Mouse (Mus musculus) cerebellum, postnatal 4 days (tissue): ENCODE data around the gene Lgals4.

Experiments used
- DNase-seq, 2 experiments: peaks; one replicate each; pipeline ENCODE4 v3.0.0; 2022; ENCODE audit warnings: low spot score in 2 of 2, mixed read lengths in 1 of 2

Gene Lgals4

GRCm38 (mm10) chr7:28808221-28808941 is 25.3 kb upstream of the Lgals4 start, which contains the start of gene Hnrnpl:
Gene Hnrnpl, plus strand, starts transcription at chr7:28808541.
- no peak for DNase-seq

GRCm38 (mm10) chr7:28808957-28809393 is 24.7 kb upstream of the Lgals4 start:
- peak; percentile 82 to 95 for DNase-seq

- DNase-seq: peak in 1 of 2 experiments; percentile 61
Observed at GRCm38 (mm10) chr7:28809401-28810089, 24.1 kb upstream of the Lgals4 start.

- peak; percentile 98 to 99 for DNase-seq
Observed at GRCm38 (mm10) chr7:28810107-28811066, 23.3 kb upstream of the Lgals4 start.

GRCm38 (mm10) chr7:28811228-28811627 is 22.4 kb upstream of the Lgals4 start:
- peak; percentile 92 to 96 for DNase-seq

- no peak for DNase-seq
Observed at GRCm38 (mm10) chr7:28811640-28812275, 21.9 kb upstream of the Lgals4 start.

- DNase-seq: no peak
Observed at GRCm38 (mm10) chr7:28812436-28812835, 21.2 kb upstream of the Lgals4 start.

DNA sequence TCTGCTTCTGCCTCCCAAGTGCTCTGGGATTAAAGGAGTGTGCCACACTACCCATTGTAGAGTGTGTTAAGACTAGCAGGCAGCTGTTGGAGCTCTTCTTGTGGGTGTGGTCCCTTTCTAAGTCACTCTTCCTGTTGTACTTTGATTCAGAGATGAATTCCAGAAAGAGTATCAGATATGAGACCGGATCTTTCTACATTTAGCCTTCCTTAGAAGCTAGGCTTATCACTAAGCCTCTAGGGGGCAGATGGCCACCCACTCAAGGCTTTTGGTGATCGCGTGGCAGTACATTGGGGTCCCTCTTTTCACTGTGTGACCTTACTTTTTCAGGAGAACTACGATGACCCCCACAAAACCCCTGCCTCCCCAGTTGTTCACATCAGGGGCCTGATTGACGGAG is 20.7 kb upstream of the Lgals4 start:
- DNase-seq: no peak

DNA sequence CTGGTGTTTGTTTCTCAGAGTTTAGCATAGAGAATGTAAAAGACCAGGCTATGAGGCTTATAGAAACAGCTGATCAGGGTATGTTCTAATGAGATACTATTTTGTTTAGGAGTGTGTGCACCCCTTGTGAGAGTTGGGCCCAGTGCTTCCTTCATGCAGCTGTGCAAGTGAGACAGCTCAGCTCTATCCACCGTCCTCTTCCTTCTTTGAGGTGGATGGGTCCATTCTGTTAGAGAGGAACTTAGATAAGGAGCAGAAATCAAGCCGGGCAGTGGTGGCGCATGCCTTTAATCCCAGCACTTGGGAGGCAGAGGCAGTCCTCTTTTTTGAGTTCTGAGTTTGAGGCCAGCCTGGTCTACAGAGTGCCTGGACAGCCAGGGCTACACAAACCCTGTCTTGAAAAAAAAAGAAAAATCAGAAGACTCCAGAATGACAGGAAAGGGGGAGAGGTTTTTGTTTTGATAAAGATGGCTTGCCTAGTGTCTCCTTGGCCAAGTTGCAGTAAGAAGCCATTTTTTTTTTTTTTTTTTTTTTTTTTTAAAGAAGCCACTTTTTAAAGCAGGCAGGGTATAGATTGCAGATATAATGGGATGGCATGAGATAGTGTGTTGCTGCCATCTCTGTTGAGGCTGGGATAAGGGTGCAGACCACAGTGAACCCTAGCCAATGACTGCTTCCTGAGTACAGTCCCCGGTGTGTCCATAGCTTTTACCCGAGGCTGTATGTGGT is 19.2 kb upstream of the Lgals4 start:
- DNase-seq: no peak

GRCm38 (mm10) chr7:28815230-28815629 is 18.4 kb upstream of the Lgals4 start:
- DNase-seq: no peak

DNA sequence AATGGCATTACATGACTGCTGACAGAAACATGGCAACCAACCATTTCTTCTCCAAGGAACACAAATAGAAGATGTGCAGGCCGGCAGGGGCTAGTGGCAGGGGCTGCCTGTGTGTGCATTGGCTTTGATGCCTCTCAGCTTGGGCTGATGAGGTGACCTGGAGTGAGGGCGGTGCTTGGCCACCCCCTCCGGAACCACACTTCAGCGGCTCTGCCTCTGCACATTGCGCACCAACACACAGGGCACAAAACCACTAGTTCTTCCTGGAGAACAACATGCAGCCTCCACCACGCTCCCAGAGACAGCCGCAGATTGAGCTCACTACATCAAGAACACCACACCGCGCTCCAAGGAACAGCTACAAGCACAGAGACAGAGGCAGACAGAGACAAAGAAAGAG is 17.5 kb upstream of the Lgals4 start:
- DNase-seq: no peak

- DNase-seq: no peak
Observed at GRCm38 (mm10) chr7:28816920-28817319, 16.7 kb upstream of the Lgals4 start.

- DNase-seq: no peak
Observed at GRCm38 (mm10) chr7:28817524-28817923, 16.1 kb upstream of the Lgals4 start.

DNA sequence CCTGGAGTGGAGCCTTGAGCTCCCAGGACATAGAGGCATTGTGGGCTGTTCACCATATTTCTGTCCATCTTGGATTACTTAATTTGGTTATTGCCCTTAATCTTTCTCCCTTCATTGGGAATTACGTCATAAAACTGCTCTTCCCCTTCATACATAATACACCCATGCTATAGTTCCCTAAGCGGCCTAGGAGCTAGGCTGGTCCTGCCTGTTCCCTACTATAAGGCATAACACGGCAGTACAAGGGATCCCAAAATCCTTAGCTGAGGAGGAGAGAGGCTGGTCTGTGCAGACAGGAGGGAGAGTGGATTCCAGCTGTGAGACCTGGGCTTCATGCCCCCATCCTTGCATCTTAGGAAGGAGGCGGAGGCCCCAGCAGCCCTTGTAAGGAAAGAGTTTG is 15.7 kb upstream of the Lgals4 start:
- no peak for DNase-seq

DNA sequence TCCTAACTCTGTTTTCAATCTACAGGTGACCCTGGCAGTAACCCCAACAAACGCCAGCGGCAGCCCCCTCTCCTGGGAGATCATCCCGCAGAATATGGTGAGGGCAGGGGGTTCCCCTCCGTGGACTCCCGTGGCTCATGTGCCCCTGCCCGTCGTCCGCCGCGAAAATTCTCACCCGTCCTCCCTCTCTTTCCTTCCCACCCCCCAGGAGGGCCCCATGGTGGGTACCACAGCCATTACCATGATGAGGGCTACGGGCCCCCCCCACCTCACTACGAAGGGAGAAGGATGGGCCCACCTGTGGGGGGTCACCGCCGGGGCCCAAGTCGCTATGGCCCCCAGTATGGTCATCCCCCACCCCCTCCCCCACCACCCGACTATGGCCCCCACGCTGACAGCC is 15.2 kb upstream of the Lgals4 start:
- no peak for DNase-seq

- DNase-seq: no peak
Observed at GRCm38 (mm10) chr7:28818861-28819452, 14.7 kb upstream of the Lgals4 start.

DNA sequence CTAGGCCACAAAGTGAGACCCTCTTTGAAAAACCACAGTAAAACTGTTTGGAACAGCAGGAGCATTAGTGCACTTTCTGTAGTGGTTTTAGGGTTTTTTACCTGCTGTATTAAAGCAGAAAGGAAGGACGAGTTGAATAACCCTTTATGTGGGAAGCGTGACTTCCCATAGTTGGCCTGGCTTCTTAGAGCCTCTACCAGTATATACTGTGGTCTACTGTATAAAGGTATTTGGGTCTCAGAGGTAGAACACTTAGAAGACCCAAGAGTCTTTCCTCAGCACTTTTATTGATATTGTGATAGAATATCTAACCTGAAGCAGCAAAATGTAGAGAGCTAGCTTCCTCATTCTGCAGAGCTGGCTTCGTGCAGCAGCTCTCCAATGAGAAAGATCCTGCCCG is 14.1 kb upstream of the Lgals4 start:
- no peak for DNase-seq

DNA sequence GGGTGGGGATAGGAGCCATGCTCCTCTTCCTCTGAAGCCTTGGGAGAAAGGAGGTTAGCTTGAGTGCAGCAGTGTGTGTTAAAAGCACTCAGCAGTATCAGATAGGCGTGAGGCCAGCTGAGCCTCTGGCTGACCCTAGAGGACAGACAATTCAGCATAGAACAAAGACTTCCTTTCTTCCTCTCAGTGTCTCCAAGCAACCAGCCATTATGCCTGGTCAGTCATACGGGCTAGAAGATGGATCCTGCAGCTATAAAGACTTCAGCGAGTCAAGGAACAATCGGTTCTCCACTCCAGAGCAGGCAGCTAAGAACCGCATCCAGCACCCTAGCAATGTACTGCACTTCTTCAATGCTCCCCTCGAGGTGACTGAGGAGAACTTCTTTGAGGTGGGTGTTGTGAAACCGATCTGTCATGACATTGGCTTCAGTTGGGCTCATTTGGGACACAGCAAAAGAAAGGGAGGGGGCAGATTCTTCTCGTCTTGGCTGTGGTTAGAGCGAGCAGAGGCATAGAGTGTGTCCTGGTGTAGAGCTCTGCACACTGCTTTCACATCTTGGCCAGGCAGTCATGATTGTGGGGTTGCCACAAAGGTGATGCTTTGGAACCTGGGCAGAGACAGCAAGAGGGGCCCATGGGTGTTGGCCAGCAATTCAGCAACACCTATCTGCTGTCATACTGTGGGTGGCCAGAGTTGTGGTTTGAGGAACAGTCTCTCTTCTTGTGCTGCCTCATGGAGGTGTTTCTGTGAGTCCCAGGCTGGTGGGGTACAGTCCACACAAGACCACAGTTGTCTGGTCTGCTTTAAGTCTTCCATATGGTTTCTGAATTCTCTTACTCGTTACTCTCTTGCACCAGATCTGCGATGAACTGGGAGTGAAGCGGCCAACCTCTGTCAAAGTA is 13.0 kb upstream of the Lgals4 start:
- no peak for DNase-seq

DNA sequence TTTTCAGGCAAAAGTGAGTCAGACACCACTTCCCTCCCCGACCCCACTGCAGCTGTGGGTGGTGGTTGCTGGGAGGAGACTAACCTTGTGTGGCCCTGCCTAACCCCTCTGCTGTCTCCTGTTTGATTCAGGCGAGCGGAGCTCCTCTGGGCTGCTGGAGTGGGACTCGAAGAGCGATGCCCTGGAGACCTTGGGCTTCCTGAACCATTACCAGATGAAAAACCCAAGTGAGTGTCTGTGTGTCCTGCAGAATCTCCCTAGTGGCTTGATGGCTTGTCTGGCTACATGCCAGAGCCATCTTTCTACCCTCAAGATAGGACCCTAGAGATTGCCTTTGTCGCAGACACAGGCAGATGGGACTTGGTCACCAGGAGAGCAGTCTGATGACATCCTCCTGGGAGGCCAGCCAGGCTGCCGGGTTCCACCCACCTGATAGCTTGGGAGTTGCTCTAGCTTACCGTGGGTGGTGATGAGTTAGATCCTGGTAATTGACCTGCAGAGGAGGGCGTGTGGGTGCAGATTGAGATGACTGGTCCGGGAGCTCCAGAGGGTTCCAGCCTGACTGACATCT is 12.3 kb upstream of the Lgals4 start:
- no peak for DNase-seq
